Mouse (Mus musculus) mouse trophoblast stem cell (cell line): ENCODE data around the gene Ccrl2.

Source experiments
- in situ Hi-C, 2 experiments: fragments of 300-500 bp; cut with MseI, MboI; formaldehyde crosslinking; loops; 2 replicates in 1 of 2; 3 replicates in 1 of 2; pipeline ENCODE4 v1.15.1; 2025

The Ccrl2 gene

GRCm38 (mm10) chr9:111056798-111057543 is at the start of gene Ccrl2:
Gene Ccrl2 (minus strand): TSS chr9:111057519.
- in situ Hi-C loops, result no loop called here

GRCm38 (mm10) chr9:111103893-111104292 is 46.6 kb upstream of the Ccrl2 start:
- in situ Hi-C loops, result no loop called here

GRCm38 (mm10) chr9:111103293-111103692 is 46.0 kb upstream of the Ccrl2 start:
- in situ Hi-C loops, result no loop called here

- in situ Hi-C loops, result no loop called here
These were observed 43.1 kb upstream of the Ccrl2 start for GRCm38 (mm10) chr9:111100406-111100805.

GRCm38 (mm10) chr9:111097543-111097942 is 40.2 kb upstream of the Ccrl2 start:
- in situ Hi-C loops, result no loop called here

DNA sequence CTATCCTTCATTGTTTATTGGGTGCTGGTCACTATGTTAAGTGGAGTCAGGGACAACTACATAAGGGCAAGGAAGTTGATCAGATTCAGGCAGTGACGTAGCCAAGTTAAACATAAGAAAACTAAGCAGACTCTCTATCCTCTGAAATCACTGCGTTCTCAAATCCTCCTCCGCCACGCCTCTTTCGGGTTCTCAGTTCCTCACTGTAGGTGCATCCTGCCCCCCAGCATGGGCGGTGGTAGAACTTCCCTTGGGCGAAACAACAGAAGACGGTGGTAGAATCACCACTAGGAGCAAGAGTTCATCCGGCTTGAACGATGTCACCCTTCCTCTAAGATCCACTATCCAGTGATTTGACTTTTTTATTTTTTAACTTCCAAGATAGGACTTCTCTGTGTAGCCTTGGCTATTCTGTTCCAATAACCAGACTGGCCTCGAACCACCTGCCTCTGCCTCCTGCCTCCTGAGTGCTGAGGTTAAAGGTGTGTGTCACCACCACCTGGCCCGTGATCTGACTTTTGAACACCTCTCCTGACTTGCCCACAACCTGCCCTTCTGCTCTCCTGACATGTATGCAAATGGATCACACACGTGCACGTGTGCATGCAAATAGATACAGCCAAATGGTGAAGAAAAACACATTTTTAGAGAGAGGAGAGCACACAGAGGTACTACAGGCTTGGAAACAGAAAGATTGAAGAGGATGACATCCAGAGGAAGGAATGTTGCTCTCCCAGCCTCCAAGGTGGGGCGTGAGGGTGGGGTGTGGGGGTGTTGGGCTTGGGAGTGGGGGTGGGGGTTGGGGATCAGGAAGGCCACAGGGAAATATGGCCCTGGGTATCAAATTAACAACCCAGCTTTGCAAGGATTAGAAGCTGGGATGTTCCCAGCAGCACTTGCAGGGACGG is 39.4 kb upstream of the Ccrl2 start:
- in situ Hi-C loops, result no loop called here

DNA sequence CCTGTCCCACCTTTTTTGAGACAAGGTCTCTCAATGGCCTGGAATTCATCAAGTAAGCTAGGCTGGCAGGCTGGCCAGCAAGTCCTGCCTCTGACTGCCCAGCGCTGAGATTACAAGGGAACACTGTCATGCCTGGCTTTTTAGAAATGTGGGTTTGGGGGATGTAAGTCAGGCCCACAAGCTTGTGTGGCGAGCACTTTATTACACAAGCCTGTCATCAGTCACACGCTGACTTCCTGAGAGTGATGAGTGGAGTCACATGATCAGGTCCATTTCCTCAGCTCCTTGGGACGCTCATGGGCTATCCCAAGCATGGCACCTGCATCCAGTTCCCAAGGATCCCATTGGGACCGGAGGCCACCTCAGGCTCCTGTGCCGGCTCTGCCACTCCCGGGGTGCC is 38.4 kb upstream of the Ccrl2 start:
- in situ Hi-C loops, result no loop called here

GRCm38 (mm10) chr9:111094626-111095025 is 37.3 kb upstream of the Ccrl2 start:
- in situ Hi-C loops, result no loop called here

DNA sequence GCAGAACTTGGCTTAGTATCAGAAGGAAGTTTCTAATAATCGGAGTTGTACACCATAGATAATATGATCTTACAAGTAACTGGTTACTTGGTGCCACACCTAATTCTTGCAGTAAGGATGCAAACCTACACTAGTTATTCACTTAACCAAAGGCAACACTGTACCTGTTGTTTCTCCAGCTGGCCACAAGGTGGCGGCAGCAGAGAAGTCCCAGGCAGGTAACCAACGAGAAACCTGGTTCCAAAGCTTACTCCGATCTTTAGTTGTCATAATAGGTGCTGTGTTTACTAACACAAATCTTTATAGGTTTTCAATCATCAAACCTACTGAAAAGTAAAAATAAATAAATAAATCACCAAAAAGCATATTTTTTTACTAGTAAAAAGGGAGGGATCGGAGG is 35.8 kb upstream of the Ccrl2 start:
- in situ Hi-C loops, result no loop called here

- in situ Hi-C loops, result no loop called here
These were observed 35.3 kb upstream of the Ccrl2 start for GRCm38 (mm10) chr9:111092657-111093056.

DNA sequence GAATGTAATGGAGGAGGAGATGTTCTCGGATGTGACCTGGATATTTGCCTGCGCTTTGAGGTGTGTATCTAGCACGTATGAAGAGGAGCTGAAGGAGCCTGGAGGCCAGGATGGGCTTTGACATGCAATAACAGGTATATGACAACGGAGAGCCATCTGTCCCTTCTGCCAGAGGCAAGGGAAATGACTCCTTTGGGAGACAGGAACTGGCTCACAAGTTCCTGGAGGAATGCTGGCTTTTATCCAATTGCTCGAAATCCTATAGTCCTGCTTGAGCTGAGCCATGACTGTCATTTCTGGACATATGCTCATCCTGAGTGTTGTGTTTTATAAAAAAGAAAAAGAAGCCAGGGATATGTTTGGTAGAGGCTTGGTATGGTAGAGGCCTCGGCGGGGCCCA is 31.6 kb upstream of the Ccrl2 start:
- in situ Hi-C loops, result no loop called here

DNA sequence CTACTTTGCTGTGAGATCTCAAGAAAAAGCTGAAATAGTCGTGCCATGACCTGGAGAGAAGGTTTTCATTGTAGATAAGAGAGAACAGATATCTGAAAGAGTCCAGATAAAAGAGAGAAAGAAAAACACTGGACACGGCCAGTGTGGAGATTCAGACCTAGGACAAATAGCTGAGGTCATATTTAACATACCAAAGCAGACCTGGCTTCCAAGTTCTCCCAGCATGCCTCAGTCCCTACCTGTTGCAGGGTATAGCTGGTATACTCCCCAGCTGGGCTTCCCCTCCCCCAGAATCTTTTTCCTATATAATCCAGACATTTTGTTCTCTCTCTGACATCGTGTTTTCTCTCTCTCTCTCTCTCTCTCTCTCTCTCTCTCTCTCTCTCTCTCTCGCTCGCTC is 30.6 kb upstream of the Ccrl2 start:
- in situ Hi-C loops, result no loop called here

GRCm38 (mm10) chr9:111086995-111087606 is 29.8 kb upstream of the Ccrl2 start:
- in situ Hi-C loops, result no loop called here

GRCm38 (mm10) chr9:111086137-111086536 is 28.8 kb upstream of the Ccrl2 start:
- in situ Hi-C loops, result no loop called here

- in situ Hi-C loops, result no loop called here
These were observed 28.0 kb upstream of the Ccrl2 start for GRCm38 (mm10) chr9:111085329-111085728.

GRCm38 (mm10) chr9:111081765-111082164 is 24.4 kb upstream of the Ccrl2 start:
- in situ Hi-C loops, result no loop called here

- in situ Hi-C loops, result no loop called here
These were observed 23.5 kb upstream of the Ccrl2 start for GRCm38 (mm10) chr9:111080801-111081200.

- in situ Hi-C loops, result loop anchor here in 1 of 2 experiments (10.0 kb wide), 1 partner anchor 153 kb away; no protein-coding TSS in a partner anchor
These were observed 20.4 kb upstream of the Ccrl2 start for GRCm38 (mm10) chr9:111077745-111078144.

DNA sequence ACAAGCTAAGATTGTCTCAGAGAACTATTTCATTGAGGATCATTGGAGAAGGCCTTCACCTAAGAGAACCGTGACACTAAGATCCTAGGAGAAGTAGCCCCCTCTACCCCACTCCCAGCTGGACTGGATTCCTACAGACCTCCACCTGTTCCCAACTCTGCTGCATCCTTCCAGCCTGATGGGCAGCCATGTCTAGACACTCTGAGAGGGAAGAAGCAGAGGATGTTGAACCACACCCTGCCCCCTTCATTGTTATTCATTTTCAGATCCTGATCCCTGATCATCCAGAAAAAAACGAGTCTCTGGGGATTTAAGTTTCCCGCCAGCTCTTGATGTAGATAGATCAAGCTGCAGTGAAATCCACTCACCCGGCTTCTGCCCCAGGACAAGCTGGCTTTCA is 15.7 kb upstream of the Ccrl2 start:
- in situ Hi-C loops, result loop anchor here in 1 of 2 experiments (5.0 to 10.0 kb wide), 2 partner anchors 76 to 148 kb away; no protein-coding TSS in a partner anchor

- in situ Hi-C loops, result loop anchor here in 1 of 2 experiments (5.0 to 10.0 kb wide), 2 partner anchors 75 to 147 kb away; no protein-coding TSS in a partner anchor
These were observed 14.9 kb upstream of the Ccrl2 start for GRCm38 (mm10) chr9:111072175-111072574.

GRCm38 (mm10) chr9:111070546-111070961 is 13.2 kb upstream of the Ccrl2 start:
- in situ Hi-C loops, result loop anchor here in 1 of 2 experiments (5.0 to 10.0 kb wide), 2 partner anchors 73 to 146 kb away; no protein-coding TSS in a partner anchor

DNA sequence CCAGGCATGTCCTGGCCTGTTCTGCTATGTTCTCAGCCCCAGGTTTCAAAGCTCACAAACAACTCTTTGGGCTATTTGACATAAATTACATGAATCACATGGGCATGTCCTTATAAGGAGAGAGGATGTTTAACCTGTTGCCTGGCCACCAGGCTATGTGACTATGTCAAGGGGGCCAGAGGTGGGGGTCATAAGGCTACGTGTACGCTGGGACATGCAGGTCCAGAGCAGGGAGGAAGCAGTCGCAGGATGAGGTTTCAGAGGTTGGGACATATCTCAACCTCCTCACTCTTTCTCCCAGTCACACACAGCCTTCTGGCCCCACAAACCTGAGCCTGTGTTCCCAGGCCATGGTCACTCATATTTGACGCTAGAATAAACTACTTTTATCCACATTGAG is 9.7 kb upstream of the Ccrl2 start:
- in situ Hi-C loops, result no loop called here
